Mouse (Mus musculus) liver, postnatal 0 days (tissue): ENCODE measurements around the gene Slc8a3. TPM values are rescaled to one million over a fixed set of nuclear protein-coding genes. Genes with fewer than 3 reads are reported as not detected.

Source experiments
- ATAC-seq: fragments of 200-750 bp; cut with Nextera tagmentation; 2 replicates; pipeline ENCODE4 v1.8.0; 2017; ENCODE audit warnings: mild to moderate bottlenecking, moderate library complexity
- DNase-seq: peaks from one replicate; pipeline ENCODE4 v3.0.0-alpha.2; 2016
- H3K27ac ChIP-seq: fragments of 300-500 bp; sonication (generic); 2 replicates; pipeline ENCODE4 v1.5.1; 2014; ENCODE audit warnings: antibody characterized with exemption, moderate library complexity, mild to moderate bottlenecking, low read depth
- H3K27me3 ChIP-seq: fragments of 300-500 bp; sonication (generic); 2 replicates; pipeline ENCODE4 v1.6.1; 2014; ENCODE audit warnings: low read length, control low read depth, mixed read lengths; ENCODE audit not compliant: insufficient read depth
- H3K36me3 ChIP-seq: fragments of 300-500 bp; sonication (generic); replicated peaks from 2 replicates; pipeline ENCODE4 v1.6.1; 2014; ENCODE audit warnings: mild to moderate bottlenecking, control low read depth, low read length, moderate library complexity, mixed read lengths; ENCODE audit not compliant: insufficient read depth
- H3K4me1 ChIP-seq: fragments of 300-500 bp; sonication (generic); 2 replicates; pipeline ENCODE4 v1.6.1; 2014; ENCODE audit warnings: antibody characterized with exemption, mild to moderate bottlenecking, control low read depth; ENCODE audit not compliant: insufficient read depth
- H3K4me2 ChIP-seq: fragments of 300-500 bp; sonication (generic); 2 replicates; pipeline ENCODE4 v1.6.1; 2014; ENCODE audit warnings: low read depth, mild to moderate bottlenecking, low read length, moderate library complexity, mixed read lengths
- H3K4me3 ChIP-seq: fragments of 300-500 bp; sonication (generic); 2 replicates; pipeline ENCODE4 v1.5.1; 2014; ENCODE audit warnings: low read depth, low read length
- H3K9ac ChIP-seq: fragments of 300-500 bp; sonication (generic); replicated peaks from 2 replicates; pipeline ENCODE4 v1.6.1; 2014; ENCODE audit warnings: mild to moderate bottlenecking, moderate library complexity
- H3K9me3 ChIP-seq: fragments of 300-500 bp; sonication (generic); 2 replicates; pipeline ENCODE4 v1.6.1; 2016; ENCODE audit warnings: mild to moderate bottlenecking, control low read depth, low read length, mixed read lengths
- CTCF ChIP-seq: sonication (generic); IDR thresholded peaks from 2 replicates; pipeline ENCODE4 v1.5.1; 2016; ENCODE audit warnings: antibody characterized with exemption, low read depth
- EP300 ChIP-seq: IDR thresholded peaks from 2 replicates; pipeline ENCODE4 v1.6.1; 2016; ENCODE audit warnings: antibody characterized with exemption, low read depth, mild to moderate bottlenecking
- WGBS: fragments of 180-500 bp; shearing (Covaris S2); extraction: QIAGEN DNeasy Blood & Tissue Kit; methylation state at CpG from one replicate; pipeline ENCODE4 v1.1.7; 2014; ENCODE audit not compliant: insufficient replicate concordance; 5-methylcytosine and 5-hydroxymethylcytosine counted together
- polyA plus RNA-seq: library from polyadenylated mRNA; unstranded; fragments of >200 nt; fragmentation: Nextera tagmentation; extraction: Ambion mirVana; gene quantifications from 2 replicates; pipeline ENCODE4 v1.2.1, GENCODE M21; 2015

Slc8a3 gene
- polyA plus RNA-seq, 1 experiment from 2014 or later, result 0.05 TPM

DNA sequence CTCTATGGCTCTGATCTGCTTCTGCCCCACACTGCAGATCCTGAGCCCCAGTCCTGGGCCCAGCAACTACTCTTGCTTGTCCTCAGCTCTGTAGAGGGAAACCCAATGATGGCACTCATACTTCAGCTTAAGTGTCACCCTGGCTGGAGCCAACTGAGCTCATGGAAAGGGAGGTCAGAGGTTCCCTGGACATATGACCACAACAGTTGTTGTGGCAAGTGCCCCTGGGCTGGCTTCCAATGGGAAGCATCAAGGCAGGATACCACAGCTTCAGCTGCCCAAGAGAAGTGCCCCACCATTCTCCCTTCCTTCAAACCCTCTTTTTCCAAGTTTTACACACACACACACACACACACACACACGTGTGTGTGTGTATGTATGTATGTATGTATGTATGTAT, 88.5 kb downstream of the Slc8a3 start:
- no peak for DNase-seq
- Histone ChIP-seq H3K4me3 (no peak overlapping the region), H3K9ac (no peak overlapping the region), H3K27me3 (no peaks in the 10 kb centered on the region), H3K27ac (no peak overlapping the region), H3K36me3 (no peaks in the 10 kb centered on the region), H3K4me1 (no peaks in the 10 kb centered on the region), H3K9me3 (no peaks in the 10 kb centered on the region), H3K4me2 (no peak overlapping the region)
- TF ChIP-seq EP300, result no peak
- no peak for TF ChIP-seq CTCF
- WGBS, result 58% methylated on average over 1 of the region's 1 CpGs
- no peak for ATAC-seq

- Histone ChIP-seq H3K9me3 (no peaks in the 10 kb centered on the region), H3K9ac (no peak overlapping the region), H3K36me3 (no peaks in the 10 kb centered on the region), H3K4me2 (no peak overlapping the region), H3K27ac (no peak overlapping the region), H3K4me1 (no peaks in the 10 kb centered on the region), H3K4me3 (no peak overlapping the region), H3K27me3 (no peaks in the 10 kb centered on the region)
- TF ChIP-seq CTCF (no peak), EP300 (no peak)
- DNase-seq (no peak), ATAC-seq (no peak)
- 68% methylated on average over 2 of the region's 2 CpGs for WGBS
Observed at GRCm38 (mm10) chr12:81241676-81242075, 91.3 kb downstream of the Slc8a3 start.

DNA sequence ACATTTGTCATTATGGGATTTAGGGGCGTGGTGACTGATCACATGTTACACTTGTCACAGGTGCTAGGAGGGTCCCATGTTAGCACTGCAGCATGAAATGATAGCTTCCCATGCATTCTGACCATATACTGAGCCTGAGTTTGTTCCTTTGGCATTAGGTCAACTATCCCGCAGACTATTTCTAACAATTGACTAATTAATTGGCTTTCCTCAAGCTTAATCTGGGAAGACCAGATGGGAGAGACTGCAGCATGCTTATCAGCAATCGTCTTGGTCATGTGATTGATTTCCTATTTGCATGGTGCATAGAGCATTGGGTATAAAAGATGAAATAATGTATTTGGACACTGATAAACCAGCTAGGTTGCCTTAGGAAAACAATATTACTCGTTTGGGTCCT, 91.9 kb downstream of the Slc8a3 start:
- no peaks in the 10 kb centered on the region for H3K4me1 ChIP-seq
- DNase-seq (no peak), ATAC-seq (no peak)
- H3K27me3 ChIP-seq, result no peaks in the 10 kb centered on the region
- 62% methylated on average over 4 of the region's 4 CpGs for WGBS
- no peak overlapping the region for H3K9ac ChIP-seq
- no peaks in the 10 kb centered on the region for H3K9me3 ChIP-seq
- TF ChIP-seq CTCF (no peak), EP300 (no peak)
- H3K36me3 ChIP-seq, result no peaks in the 10 kb centered on the region
- H3K4me2 ChIP-seq, result no peak overlapping the region
- no peak overlapping the region for H3K4me3 ChIP-seq
- H3K27ac ChIP-seq, result no peak overlapping the region

GRCm38 (mm10) chr12:81237158-81237557, 95.8 kb downstream of the Slc8a3 start:
- DNase-seq, result no peak
- Histone ChIP-seq H3K4me3 (no peak overlapping the region), H3K9ac (no peak overlapping the region), H3K36me3 (no peaks in the 10 kb centered on the region), H3K9me3 (no peaks in the 10 kb centered on the region), H3K27ac (no peak overlapping the region), H3K27me3 (no peaks in the 10 kb centered on the region), H3K4me2 (no peak overlapping the region), H3K4me1 (no peaks in the 10 kb centered on the region)
- no peak for TF ChIP-seq EP300
- no peak for TF ChIP-seq CTCF
- 43% methylated on average over 1 of the region's 1 CpGs for WGBS
- peak; percentile 99 for ATAC-seq

GRCm38 (mm10) chr12:81235456-81236330, 97.3 kb downstream of the Slc8a3 start:
- Histone ChIP-seq H3K9me3 (no peaks in the 10 kb centered on the region), H3K9ac (no peak overlapping the region), H3K4me3 (no peak overlapping the region), H3K4me2 (no peak overlapping the region), H3K27ac (no peak overlapping the region), H3K36me3 (no peaks in the 10 kb centered on the region), H3K27me3 (no peaks in the 10 kb centered on the region), H3K4me1 (no peaks in the 10 kb centered on the region)
- no peak for ATAC-seq
- 76% methylated on average over 10 of the region's 10 CpGs for WGBS
- TF ChIP-seq EP300, result no peak
- TF ChIP-seq CTCF, result no peak
- no peak for DNase-seq

GRCm38 (mm10) chr12:81233746-81234380, 99.1 kb downstream of the Slc8a3 start:
- Histone ChIP-seq H3K36me3 (no peaks in the 10 kb centered on the region), H3K4me1 (no peaks in the 10 kb centered on the region), H3K4me2 (no peak overlapping the region), H3K27ac (no peak overlapping the region), H3K27me3 (no peaks in the 10 kb centered on the region), H3K4me3 (no peak overlapping the region), H3K9me3 (no peaks in the 10 kb centered on the region), H3K9ac (no peak overlapping the region)
- DNase-seq (no peak), ATAC-seq (no peak)
- 73% methylated on average over 1 of the region's 1 CpGs for WGBS
- TF ChIP-seq CTCF (no peak), EP300 (no peak)
